Mouse (Mus musculus) forelimb bud, embryonic 11.5 days (tissue): ENCODE measurements around the gene Prkcb.

Experiments used
- DNase-seq: peaks from one replicate; pipeline ENCODE4 v3.0.0-alpha.2; 2012; ENCODE audit warnings: low read depth, low spot score

Gene Prkcb

GRCm38 (mm10) chr7:122367303-122368007 lies 78.9 kb downstream of the Prkcb start:
- no peak for DNase-seq

GRCm38 (mm10) chr7:122370488-122370887 lies 81.9 kb downstream of the Prkcb start:
- no peak for DNase-seq

GRCm38 (mm10) chr7:122371947-122372346 lies 83.4 kb downstream of the Prkcb start:
- no peak for DNase-seq

- no peak for DNase-seq
Measured at GRCm38 (mm10) chr7:122372349-122372748, 83.8 kb downstream of the Prkcb start.

GRCm38 (mm10) chr7:122376845-122377244 lies 88.3 kb downstream of the Prkcb start:
- DNase-seq: no peak

- DNase-seq: no peak
Measured at GRCm38 (mm10) chr7:122377967-122378366, 89.4 kb downstream of the Prkcb start.

- no peak for DNase-seq
Measured at GRCm38 (mm10) chr7:122378473-122378872, 89.9 kb downstream of the Prkcb start.

GRCm38 (mm10) chr7:122379292-122379691 lies 90.7 kb downstream of the Prkcb start:
- DNase-seq: no peak

GRCm38 (mm10) chr7:122380336-122381130 lies 92.0 kb downstream of the Prkcb start:
- DNase-seq: no peak

- no peak for DNase-seq
Measured at GRCm38 (mm10) chr7:122381560-122381959, 93.0 kb downstream of the Prkcb start.

- no peak for DNase-seq
Measured at GRCm38 (mm10) chr7:122383260-122383659, 94.7 kb downstream of the Prkcb start.

- no peak for DNase-seq
Measured at GRCm38 (mm10) chr7:122384891-122385290, 96.3 kb downstream of the Prkcb start.

- DNase-seq: no peak
Measured at GRCm38 (mm10) chr7:122386567-122386966, 98.0 kb downstream of the Prkcb start.

- DNase-seq: no peak
Measured at GRCm38 (mm10) chr7:122387896-122388295, 99.3 kb downstream of the Prkcb start.

GRCm38 (mm10) chr7:122388858-122389257 lies 100.3 kb downstream of the Prkcb start:
- no peak for DNase-seq

- no peak for DNase-seq
Measured at GRCm38 (mm10) chr7:122389633-122390032, 101.1 kb downstream of the Prkcb start.

GRCm38 (mm10) chr7:122390200-122390599 lies 101.6 kb downstream of the Prkcb start:
- no peak for DNase-seq

GRCm38 (mm10) chr7:122390683-122391082 lies 102.1 kb downstream of the Prkcb start:
- DNase-seq: no peak

GRCm38 (mm10) chr7:122391382-122391781 lies 102.8 kb downstream of the Prkcb start:
- no peak for DNase-seq

GRCm38 (mm10) chr7:122393964-122394363 lies 105.4 kb downstream of the Prkcb start:
- no peak for DNase-seq

GRCm38 (mm10) chr7:122395159-122395975 lies 106.8 kb downstream of the Prkcb start:
- DNase-seq: no peak

- DNase-seq: no peak
Measured at GRCm38 (mm10) chr7:122395976-122396315, 107.4 kb downstream of the Prkcb start.
